Mouse (Mus musculus): ENCODE data around the gene Peak1.

GRCm38 (mm10) chr9:56175316-56175715 is 242.6 kb downstream of the Peak1 start:
- no peak for TF ChIP-seq CTCF (IDR thresholded peaks at IDR 0.05; ENCODE audit: extremely low read depth, insufficient read depth, insufficient read length, insufficient replicate concordance)
- TF ChIP-seq POLR2A (IDR thresholded peaks at IDR 0.05; ENCODE audit: low read depth, low read length), result no peak
